Mouse (Mus musculus): ENCODE measurements at regions not wholly inside any gene's neighbourhood (a gene's known extent, or its start where the extent isn't known, plus 50 kb on each side); places are given as distances from the start of the nearest gene placed in this dataset.

DNA sequence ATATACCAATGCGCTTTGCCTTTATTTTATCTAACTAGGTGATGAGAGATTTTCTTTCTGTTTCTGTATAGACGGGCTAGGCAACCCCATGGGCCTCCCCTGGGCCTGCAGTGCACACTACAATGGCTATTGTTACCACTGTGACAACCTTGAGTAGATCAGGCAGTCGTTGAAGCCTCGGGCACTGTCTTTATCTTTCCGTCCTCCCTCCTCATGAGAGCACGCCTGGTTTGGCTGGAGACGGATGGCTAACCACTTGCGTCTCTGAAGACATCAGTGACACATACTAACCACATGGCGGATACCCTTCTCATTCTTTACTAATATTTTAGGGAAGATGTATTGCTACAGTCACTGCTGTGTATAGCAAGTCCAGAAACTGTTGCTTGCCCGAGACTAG is 206.1 kb upstream of the Serp2 start:
- Histone ChIP-seq H3K9ac (ENCODE audit: low read length) (no peak overlapping the region), H3K4me3 (ENCODE audit: low read depth, low read length) (no peak overlapping the region), H3K4me1 (replicated peaks; ENCODE audit: control insufficient read depth, insufficient read depth) (peaks cover 5% of the 10 kb centered on the region; the same call in 1 of the 2 replicates), H3K9me3 (ENCODE audit: control insufficient read depth, low read length) (no peaks in the 10 kb centered on the region), H3K27ac (replicated peaks) (no peak overlapping the region), H3K27me3 (ENCODE audit: control insufficient read depth, insufficient read depth, low read length) (no peaks in the 10 kb centered on the region), H3K4me2 (replicated peaks; ENCODE audit: low read depth) (no peak overlapping the region), H3K36me3 (ENCODE audit: control insufficient read depth, insufficient read depth, low read length) (no peaks in the 10 kb centered on the region)
- 73% methylated on average over 10 of the region's 10 CpGs for WGBS
- no peak for TF ChIP-seq CTCF (IDR thresholded peaks at IDR 0.05; ENCODE audit: low read depth)
- no peak for TF ChIP-seq EP300 (optimal IDR thresholded peaks at IDR 0.05)
- no peak for DNase-seq (ENCODE audit: low spot score)
- no peak for ATAC-seq (ENCODE audit: low FRiP score, low TSS enrichment)

DNA sequence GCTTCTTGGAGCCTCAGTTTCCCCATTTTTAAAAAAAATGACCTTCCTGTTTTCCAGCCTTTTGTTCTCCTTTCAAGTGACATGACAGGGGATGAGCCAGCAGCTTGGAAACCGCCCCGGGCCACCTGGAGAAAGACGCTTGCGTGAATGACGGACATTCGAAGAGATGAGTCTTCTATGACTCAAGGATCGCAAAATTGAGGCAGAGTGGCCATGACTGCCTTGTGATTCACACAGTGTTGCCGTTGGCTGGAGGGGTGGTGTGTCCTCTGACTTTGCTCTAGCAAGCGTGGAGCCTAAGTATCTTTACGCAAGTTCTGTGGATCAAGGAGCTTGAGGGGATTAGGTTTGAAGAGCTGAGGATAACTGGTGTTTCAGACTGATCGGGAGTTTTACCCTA is 205.0 kb upstream of the Serp2 start:
- Histone ChIP-seq H3K9ac (ENCODE audit: low read length) (no peak overlapping the region), H3K27ac (replicated peaks) (no peak overlapping the region), H3K9me3 (ENCODE audit: control insufficient read depth, low read length) (no peaks in the 10 kb centered on the region), H3K4me1 (replicated peaks; ENCODE audit: control insufficient read depth, insufficient read depth) (peaks cover 5% of the 10 kb centered on the region; the same call in 1 of the 2 replicates), H3K36me3 (ENCODE audit: control insufficient read depth, insufficient read depth, low read length) (no peaks in the 10 kb centered on the region), H3K27me3 (ENCODE audit: control insufficient read depth, insufficient read depth, low read length) (no peaks in the 10 kb centered on the region), H3K4me2 (replicated peaks; ENCODE audit: low read depth) (no peak overlapping the region), H3K4me3 (ENCODE audit: low read depth, low read length) (no peak overlapping the region)
- ATAC-seq (ENCODE audit: low FRiP score, low TSS enrichment) (no peak), DNase-seq (ENCODE audit: low spot score) (no peak)
- WGBS = 93% methylated on average over 11 of the region's 11 CpGs
- no peak for TF ChIP-seq CTCF (IDR thresholded peaks at IDR 0.05; ENCODE audit: low read depth)
- TF ChIP-seq EP300 (optimal IDR thresholded peaks at IDR 0.05) = no peak

DNA sequence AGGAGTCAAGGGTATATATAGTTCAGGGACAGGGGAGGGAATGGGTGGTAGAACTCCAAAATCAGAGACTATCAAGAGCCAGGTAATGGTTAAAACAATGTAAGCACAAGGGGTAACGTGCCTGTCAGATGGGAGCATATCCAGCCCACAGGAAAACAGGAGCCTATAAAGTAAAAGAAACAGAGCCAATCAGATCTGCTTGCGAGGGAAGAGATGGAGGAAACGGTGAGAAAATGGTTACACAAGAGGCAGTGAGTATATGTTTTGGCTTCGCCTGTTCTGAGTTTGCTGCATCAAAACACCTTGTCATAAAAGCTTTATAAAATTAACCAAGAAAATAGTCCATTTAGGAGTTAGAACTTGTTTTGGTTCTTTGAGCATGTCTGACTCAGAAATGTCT is 204.6 kb upstream of the Serp2 start:
- H3K4me1 ChIP-seq (replicated peaks; ENCODE audit: control insufficient read depth, insufficient read depth) = peaks cover 5% of the 10 kb centered on the region; the same call in 1 of the 2 replicates
- TF ChIP-seq CTCF (IDR thresholded peaks at IDR 0.05; ENCODE audit: low read depth) = no peak
- no peak for TF ChIP-seq EP300 (optimal IDR thresholded peaks at IDR 0.05)
- DNase-seq (ENCODE audit: low spot score) = no peak
- no peaks in the 10 kb centered on the region for H3K36me3 ChIP-seq (ENCODE audit: control insufficient read depth, insufficient read depth, low read length)
- no peaks in the 10 kb centered on the region for H3K27me3 ChIP-seq (ENCODE audit: control insufficient read depth, insufficient read depth, low read length)
- no peak overlapping the region for H3K4me2 ChIP-seq (replicated peaks; ENCODE audit: low read depth)
- no peak overlapping the region for H3K27ac ChIP-seq (replicated peaks)
- H3K9ac ChIP-seq (ENCODE audit: low read length) = no peak overlapping the region
- no peak for ATAC-seq (ENCODE audit: low FRiP score, low TSS enrichment)
- no peak overlapping the region for H3K4me3 ChIP-seq (ENCODE audit: low read depth, low read length)
- 72% methylated on average over 4 of the region's 4 CpGs for WGBS
- no peaks in the 10 kb centered on the region for H3K9me3 ChIP-seq (ENCODE audit: control insufficient read depth, low read length)

DNA sequence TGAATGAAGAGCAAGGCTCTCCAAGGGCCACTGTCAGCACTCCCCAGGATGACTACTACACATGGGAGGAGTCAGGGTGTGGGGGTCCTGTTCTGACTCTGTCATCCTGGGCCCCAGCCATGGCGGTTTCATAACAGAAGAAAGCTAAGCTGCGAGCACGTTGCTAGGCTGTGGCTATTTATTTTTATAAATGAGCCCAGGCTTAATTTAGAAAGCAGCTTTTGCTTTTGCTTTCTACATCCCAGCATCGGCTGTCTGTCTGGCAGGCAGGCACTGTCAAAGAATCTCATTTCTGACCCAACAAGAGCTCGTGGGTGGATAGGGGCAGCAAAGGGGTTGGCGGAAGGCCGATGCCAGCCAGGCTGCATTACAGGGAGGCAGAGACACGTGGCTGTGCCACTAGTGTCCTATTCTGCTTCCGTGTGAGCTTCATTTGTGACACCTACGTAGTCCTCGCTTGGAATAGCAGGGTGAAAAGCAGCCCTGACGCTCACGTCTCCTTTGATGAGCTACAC is 203.9 kb upstream of the Serp2 start:
- Histone ChIP-seq H3K27ac (replicated peaks) (peak overlapping the region; percentile 61), H3K4me1 (replicated peaks; ENCODE audit: control insufficient read depth, insufficient read depth) (peaks cover 5% of the 10 kb centered on the region; the same call in 1 of the 2 replicates), H3K27me3 (ENCODE audit: control insufficient read depth, insufficient read depth, low read length) (no peaks in the 10 kb centered on the region), H3K9me3 (ENCODE audit: control insufficient read depth, low read length) (no peaks in the 10 kb centered on the region), H3K9ac (ENCODE audit: low read length) (0 out of 2 replicates have a peak overlapping the region, but pooled peaks have one; percentile 45), H3K4me2 (replicated peaks; ENCODE audit: low read depth) (no peak overlapping the region), H3K36me3 (ENCODE audit: control insufficient read depth, insufficient read depth, low read length) (no peaks in the 10 kb centered on the region), H3K4me3 (ENCODE audit: low read depth, low read length) (no peak overlapping the region)
- WGBS = 57% methylated on average over 13 of the region's 13 CpGs
- ATAC-seq (ENCODE audit: low FRiP score, low TSS enrichment) (peak; percentile 68), DNase-seq (ENCODE audit: low spot score) (peak; percentile 52)
- TF ChIP-seq CTCF (IDR thresholded peaks at IDR 0.05; ENCODE audit: low read depth) = no peak
- TF ChIP-seq EP300 (optimal IDR thresholded peaks at IDR 0.05) = no peak

DNA sequence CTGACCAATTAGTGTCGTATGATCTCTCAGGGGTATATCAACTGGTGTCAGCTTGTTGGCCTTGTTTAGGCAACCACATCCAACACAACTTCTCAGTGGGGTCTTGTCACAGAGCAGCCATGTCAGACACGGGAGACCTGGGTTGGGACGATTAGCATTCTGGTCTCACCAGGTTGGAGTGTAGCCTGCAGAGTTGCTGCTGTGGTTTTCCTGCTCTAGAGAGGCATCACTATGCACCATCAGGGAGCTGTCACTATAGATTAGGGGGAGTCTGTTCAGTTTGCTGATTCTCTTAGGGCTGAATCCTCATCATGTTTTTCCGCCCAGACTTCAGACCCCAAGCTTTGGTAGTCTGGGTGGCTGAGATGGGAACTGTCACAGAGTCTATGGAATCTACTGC is 202.7 kb upstream of the Serp2 start:
- Histone ChIP-seq H3K9me3 (ENCODE audit: control insufficient read depth, low read length) (no peaks in the 10 kb centered on the region), H3K27ac (replicated peaks) (no peak overlapping the region), H3K4me1 (replicated peaks; ENCODE audit: control insufficient read depth, insufficient read depth) (peaks cover 5% of the 10 kb centered on the region; the same call in 1 of the 2 replicates), H3K4me3 (ENCODE audit: low read depth, low read length) (no peak overlapping the region), H3K36me3 (ENCODE audit: control insufficient read depth, insufficient read depth, low read length) (no peaks in the 10 kb centered on the region), H3K4me2 (replicated peaks; ENCODE audit: low read depth) (no peak overlapping the region), H3K27me3 (ENCODE audit: control insufficient read depth, insufficient read depth, low read length) (no peaks in the 10 kb centered on the region), H3K9ac (ENCODE audit: low read length) (no peak overlapping the region)
- no peak for DNase-seq (ENCODE audit: low spot score)
- TF ChIP-seq CTCF (IDR thresholded peaks at IDR 0.05; ENCODE audit: low read depth) (no peak), EP300 (optimal IDR thresholded peaks at IDR 0.05) (no peak)
- WGBS = 93% methylated on average over 4 of the region's 4 CpGs
- ATAC-seq (ENCODE audit: low FRiP score, low TSS enrichment) = no peak

DNA sequence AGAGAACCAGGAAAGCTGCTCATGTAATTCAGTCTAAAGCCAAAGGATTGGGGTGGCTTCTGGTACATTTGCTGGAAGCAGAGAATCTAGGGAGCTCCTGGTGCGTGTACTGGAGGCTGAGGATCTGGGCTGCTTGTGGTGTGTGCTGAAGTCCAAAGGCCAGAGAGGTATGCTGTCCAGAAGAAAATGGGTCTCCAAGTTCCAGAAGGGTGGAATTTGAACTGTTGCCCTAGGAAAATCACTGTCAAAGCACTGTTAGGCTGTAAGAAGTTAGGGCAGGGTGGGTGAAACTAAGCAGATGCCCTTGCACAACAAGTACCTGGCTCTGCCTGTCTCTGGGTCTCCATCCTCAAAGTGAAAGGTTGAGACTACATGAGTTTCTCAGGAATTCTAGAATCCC is 201.9 kb upstream of the Serp2 start:
- H3K4me3 ChIP-seq (ENCODE audit: low read depth, low read length) = no peak overlapping the region
- H3K27me3 ChIP-seq (ENCODE audit: control insufficient read depth, insufficient read depth, low read length) = no peaks in the 10 kb centered on the region
- no peaks in the 10 kb centered on the region for H3K9me3 ChIP-seq (ENCODE audit: control insufficient read depth, low read length)
- DNase-seq (ENCODE audit: low spot score) = no peak
- WGBS = 81% methylated on average over 1 of the region's 1 CpGs
- no peaks in the 10 kb centered on the region for H3K36me3 ChIP-seq (ENCODE audit: control insufficient read depth, insufficient read depth, low read length)
- no peak for ATAC-seq (ENCODE audit: low FRiP score, low TSS enrichment)
- H3K27ac ChIP-seq (replicated peaks) = no peak overlapping the region
- no peak for TF ChIP-seq EP300 (optimal IDR thresholded peaks at IDR 0.05)
- no peak for TF ChIP-seq CTCF (IDR thresholded peaks at IDR 0.05; ENCODE audit: low read depth)
- no peak overlapping the region for H3K4me2 ChIP-seq (replicated peaks; ENCODE audit: low read depth)
- H3K9ac ChIP-seq (ENCODE audit: low read length) = no peak overlapping the region
- H3K4me1 ChIP-seq (replicated peaks; ENCODE audit: control insufficient read depth, insufficient read depth) = peaks cover 5% of the 10 kb centered on the region; the same call in 1 of the 2 replicates

Measured in stomach, postnatal 0 days (tissue).